Mouse (Mus musculus): ENCODE data around the gene Txnl4b.

Txnl4b gene

GRCm38 (mm10) chr8:109565498-109566333 lies at the start of gene Txnl4b, which contains the start of gene Dhx38:
TSS of gene Txnl4b (plus strand) at chr8:109565892.
TSS of gene Dhx38 (minus strand) at chr8:109565861.
- DNase-seq (ENCODE audit: low read depth, low spot score) = peak; percentile 100

DNA sequence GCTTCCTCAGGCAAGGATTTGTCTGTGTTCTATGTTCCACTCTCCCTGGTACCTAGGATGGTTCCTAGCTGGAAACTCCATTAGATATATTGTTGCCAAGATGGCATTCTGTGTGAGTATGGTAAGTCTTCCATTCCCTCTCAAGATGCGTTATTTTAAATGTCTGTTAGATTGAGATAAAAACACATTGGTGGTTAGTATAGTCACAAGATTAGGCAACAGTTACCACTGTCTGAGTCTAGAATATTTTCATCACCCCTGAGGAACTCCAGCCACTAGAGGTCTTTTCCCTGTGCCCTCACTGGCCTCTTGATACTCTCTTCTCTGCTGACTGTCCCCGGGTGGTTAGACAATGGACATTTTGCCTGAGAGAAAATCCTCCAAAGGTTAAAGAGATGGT lies 41.7 kb upstream of the Txnl4b start:
- DNase-seq (ENCODE audit: low read depth, low spot score) = no peak

GRCm38 (mm10) chr8:109535140-109535990 lies 30.3 kb upstream of the Txnl4b start:
- DNase-seq (ENCODE audit: low read depth, low spot score) = peak; percentile 30

- peak; percentile 48 for DNase-seq (ENCODE audit: low read depth, low spot score)
These were observed 29.0 kb upstream of the Txnl4b start for GRCm38 (mm10) chr8:109536703-109537102.

- no peak for DNase-seq (ENCODE audit: low read depth, low spot score)
These were observed 23.5 kb upstream of the Txnl4b start for GRCm38 (mm10) chr8:109542165-109542564.

GRCm38 (mm10) chr8:109542748-109543519 lies 22.8 kb upstream of the Txnl4b start:
- DNase-seq (ENCODE audit: low read depth, low spot score) = no peak

DNA sequence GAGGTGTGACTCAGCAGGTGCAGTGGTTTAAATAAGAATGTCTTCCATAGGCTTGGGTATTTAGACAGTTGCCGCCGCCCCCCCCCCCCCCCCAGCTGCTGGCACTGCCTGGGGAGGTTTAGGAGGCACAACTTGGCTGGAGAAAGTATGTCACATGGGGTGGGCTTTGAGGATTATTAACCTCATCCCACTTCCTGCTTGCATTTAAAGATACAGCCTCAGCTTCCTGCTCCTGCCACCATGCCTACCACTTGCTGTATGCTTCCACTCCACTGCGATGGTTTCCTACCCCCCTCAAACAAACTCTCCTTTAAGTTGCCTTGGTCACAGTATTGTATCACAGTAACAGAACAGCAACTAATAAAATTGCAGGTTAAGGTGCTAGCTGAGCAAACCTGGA lies 21.6 kb upstream of the Txnl4b start:
- DNase-seq (ENCODE audit: low read depth, low spot score) = no peak

DNA sequence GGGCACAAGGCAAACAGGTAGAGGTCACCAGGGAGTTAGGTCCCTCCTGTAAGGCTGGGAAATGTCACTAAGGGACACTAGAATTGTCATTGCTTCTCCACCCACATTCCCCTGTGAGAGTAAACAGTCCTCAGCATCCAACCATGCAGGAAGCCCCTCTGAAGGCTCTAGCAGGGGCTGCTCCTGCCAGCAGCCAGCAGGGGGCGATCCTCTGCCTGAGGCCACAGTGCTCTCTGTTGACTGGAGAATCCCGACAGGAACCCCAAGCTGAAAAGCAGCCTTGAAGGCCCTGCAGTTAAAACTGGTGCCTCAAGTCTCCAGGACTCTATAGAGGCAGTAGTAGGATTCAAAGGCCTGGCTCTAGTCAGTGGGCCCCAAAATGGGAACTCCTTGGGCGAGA lies 14.0 kb upstream of the Txnl4b start:
- no peak for DNase-seq (ENCODE audit: low read depth, low spot score)

DNA sequence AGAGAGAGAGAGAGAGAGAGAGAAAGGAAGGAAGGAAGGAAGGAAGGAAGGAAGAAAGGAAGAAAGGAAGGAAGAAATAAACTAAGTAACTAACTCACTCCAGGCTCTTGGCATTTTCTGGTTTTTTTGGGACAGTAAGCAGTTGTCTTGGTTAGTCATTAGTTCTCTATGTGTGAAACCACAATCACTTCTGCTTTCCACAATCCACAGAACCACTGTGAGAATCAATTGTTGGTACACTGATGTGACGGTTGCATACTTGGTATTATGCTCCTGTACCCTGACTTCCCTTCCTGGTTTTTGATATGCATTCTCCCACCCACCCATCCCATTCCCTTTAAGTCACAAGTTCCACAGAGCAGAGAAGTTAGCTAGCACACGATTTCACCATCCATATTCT lies 1.8 kb upstream of the Txnl4b start:
- no peak for DNase-seq (ENCODE audit: low read depth, low spot score)

- no peak for DNase-seq (ENCODE audit: low read depth, low spot score)
These were observed 926 bp upstream of the Txnl4b start for GRCm38 (mm10) chr8:109564766-109565165.

GRCm38 (mm10) chr8:109571139-109571538 lies 5.4 kb downstream of the Txnl4b start:
- DNase-seq (ENCODE audit: low read depth, low spot score) = no peak

- DNase-seq (ENCODE audit: low read depth, low spot score) = no peak
These were observed 10.6 kb downstream of the Txnl4b start for GRCm38 (mm10) chr8:109576311-109576710.

DNA sequence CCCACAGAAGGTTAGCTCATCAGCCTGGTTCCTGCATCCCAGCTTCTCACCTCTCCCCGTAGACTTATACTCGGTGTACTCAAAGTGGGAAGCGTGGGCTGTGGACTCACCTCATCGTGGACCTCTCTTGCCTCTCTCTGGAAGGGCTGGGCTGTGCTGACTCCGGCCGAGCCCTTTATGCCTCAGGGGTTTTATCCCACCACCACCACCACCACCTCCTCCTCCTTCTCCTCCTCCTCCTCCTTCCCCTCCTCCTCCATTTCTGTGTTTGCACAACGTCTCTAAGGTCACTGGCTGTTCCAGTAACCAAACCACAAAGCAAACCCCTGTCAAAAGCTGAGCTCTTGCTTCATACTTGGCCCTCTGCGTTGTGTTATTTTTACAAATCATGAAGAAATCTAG lies 13.2 kb downstream of the Txnl4b start, which contains the start of gene Hp:
Hp (minus strand) TSS at position 273 of the 402 bp plus-strand sequence.
- DNase-seq (ENCODE audit: low read depth, low spot score) = no peak

DNA sequence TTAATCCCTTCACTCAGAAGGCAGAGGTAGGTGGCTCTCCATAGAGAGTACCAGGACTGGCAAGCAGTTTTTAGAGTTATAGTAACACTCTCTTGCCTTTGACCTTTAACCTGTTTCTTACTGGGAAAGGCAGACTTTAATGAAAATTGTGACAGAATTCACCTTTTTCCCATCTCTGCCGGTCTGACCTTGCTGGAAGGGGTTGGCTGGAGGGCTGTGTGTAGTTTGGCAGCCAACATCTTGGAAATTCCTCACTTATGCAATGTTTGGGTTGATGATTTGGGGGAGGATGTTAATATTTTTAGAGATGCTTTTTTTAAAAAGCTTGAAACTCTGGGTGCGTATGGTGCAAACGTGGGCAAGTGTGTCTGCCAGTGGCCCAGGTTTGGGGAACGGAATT lies 18.6 kb downstream of the Txnl4b start:
- no peak for DNase-seq (ENCODE audit: low read depth, low spot score)

GRCm38 (mm10) chr8:109584830-109585229 lies 19.1 kb downstream of the Txnl4b start:
- no peak for DNase-seq (ENCODE audit: low read depth, low spot score)

- DNase-seq (ENCODE audit: low read depth, low spot score) = no peak
These were observed 20.0 kb downstream of the Txnl4b start for GRCm38 (mm10) chr8:109585652-109586051.

DNA sequence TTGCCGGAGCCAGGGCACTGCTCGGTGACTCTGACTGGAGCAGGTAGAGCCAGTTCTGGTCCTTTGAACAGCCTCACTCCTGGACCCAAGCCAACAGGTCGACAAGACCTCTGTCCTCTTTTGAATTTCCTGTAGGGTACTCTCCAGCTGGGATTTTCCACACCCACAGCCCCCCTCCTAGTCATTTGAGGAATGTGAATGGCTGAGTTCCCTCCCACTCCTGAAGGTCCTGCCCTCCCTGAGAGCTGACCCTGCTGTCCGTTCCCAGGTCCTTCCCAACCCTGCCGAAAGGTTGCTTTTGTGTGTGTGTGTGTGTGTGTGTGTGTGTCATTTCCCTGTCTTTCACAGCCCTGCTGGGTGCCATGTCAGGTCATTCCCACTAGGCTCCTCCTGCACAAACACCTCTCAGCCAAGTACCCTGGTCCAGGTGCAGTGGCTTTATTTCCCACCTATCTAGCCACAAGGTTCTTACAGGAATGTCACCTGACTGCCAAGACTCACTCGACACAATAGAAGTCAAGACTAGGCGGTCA lies 21.3 kb downstream of the Txnl4b start:
- DNase-seq (ENCODE audit: low read depth, low spot score) = no peak

- DNase-seq (ENCODE audit: low read depth, low spot score) = no peak
These were observed 25.2 kb downstream of the Txnl4b start for GRCm38 (mm10) chr8:109590901-109591300.

- DNase-seq (ENCODE audit: low read depth, low spot score) = no peak
These were observed 25.7 kb downstream of the Txnl4b start for GRCm38 (mm10) chr8:109591367-109591766.

DNA sequence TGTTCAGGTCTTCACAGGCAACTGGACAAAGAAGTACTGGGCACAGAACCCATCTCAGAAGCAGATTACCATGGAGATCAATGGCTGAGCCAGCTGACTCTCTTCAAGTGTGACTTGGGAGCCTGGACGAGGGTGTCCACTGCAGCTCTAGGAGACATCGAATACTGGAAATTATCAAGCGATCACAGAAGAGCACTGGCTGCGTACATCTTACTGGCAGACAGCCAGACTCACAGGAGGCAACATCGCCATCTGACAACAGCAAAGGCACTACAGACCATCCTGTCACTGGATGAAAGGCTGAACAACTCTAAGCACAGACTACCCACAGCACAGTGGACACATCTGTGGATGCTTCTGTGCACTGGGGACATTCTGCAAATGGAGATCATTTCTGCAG lies 26.5 kb downstream of the Txnl4b start:
- DNase-seq (ENCODE audit: low read depth, low spot score) = no peak

DNA sequence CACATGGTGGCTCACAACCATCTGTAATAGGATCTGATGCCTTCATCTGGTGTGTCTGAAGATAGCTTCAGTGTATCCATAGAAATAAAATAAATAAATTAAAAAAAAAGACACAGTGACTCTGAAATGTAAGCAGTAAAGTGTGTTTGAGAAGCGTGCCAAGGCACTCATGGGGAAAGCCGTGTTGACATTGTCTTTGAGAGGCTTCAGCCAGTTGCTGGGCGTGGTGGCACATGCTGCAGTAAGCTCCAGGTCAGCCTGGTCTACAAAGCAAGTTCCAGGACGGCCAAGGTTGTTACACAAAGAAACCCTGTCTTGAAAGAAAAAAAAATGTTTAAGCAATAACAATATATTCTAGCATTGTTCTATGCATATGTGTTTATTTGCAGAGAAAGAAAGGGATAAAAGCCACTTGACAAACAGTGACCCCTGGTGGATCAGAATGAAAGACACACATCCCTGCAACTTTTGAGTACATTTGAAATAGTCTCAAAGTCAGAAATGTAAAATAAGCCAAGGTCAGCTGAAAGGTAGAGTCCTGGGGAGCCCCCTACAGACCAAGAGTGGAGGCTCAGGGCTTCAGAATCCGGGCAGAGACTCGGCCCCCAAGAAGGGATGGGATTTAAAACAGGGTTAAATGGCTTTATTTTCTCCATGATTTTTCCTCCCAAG lies 27.6 kb downstream of the Txnl4b start:
- DNase-seq (ENCODE audit: low read depth, low spot score) = peak; percentile 26
